Mouse (Mus musculus) ovary, adult 18-20 months (tissue): ENCODE data around the gene Gm3636.
"Not testable (repeated sequence)": the region's sequence is repeated elsewhere in the genome, so short reads cannot be mapped to it uniquely, and the experiment has no call there.

Experiments
- DNase-seq: peaks from one replicate; pipeline ENCODE4 v3.0.0; 2022; ENCODE audit warnings: low spot score, mixed read lengths

Gm3636 gene

GRCm38 (mm10) chr14:6742232-6742631, at the start of gene Gm3636:
Gene Gm3636, minus strand, starts transcription at chr14:6742332.
- DNase-seq: not testable (repeated sequence)

GRCm38 (mm10) chr14:6774311-6774710, 32.2 kb upstream of the Gm3636 start, which contains the start of gene Gm8362:
Gene Gm8362, minus strand, starts transcription at chr14:6774411.
- not testable (repeated sequence) for DNase-seq

DNA sequence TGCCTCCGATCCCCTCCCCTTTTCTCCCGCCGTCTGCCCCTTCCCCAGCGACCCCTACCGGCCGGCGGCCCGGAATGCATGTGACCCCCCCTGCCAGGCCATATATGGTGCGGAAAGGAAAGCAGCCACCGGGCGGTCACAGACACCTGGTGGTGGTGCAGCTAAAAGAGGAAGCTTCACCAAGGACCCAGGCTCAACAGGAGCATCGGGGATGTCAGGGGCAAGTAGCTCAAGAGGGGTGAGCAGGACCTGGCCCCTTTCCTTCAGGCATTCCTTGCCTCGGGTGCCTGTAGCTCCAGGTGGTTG, 15.1 kb upstream of the Gm3636 start:
- DNase-seq: not testable (repeated sequence)

- not testable (repeated sequence) for DNase-seq
Measured at GRCm38 (mm10) chr14:6756384-6757230, 14.5 kb upstream of the Gm3636 start.

DNA sequence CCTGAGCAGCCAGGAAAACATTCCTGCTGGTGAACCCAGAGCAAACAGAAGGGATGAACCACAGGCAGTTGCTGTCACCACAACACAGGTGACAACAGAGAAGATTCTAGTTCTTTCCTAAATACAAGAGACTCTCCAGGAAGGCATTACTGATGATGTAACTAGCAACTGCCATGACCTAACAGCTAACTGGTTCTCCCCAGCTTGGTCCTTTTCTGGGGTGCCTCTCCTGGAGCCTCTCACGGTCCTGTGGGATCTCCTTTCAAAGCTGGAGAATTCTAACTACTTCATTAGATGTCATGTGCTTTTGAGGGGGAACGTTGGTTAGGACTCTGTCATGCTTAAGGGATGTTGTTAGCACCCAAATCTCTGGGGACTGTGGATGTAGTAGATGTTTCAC, 22.0 kb downstream of the Gm3636 start, which contains the start of gene Gm8050:
TSS of gene Gm8050 (minus strand) at position 101 of the 400 bp plus-strand sequence.
- DNase-seq: not testable (repeated sequence)
